Mouse (Mus musculus) midbrain, embryonic 13.5 days (tissue): Measurements from ENCODE around the gene Ifi27l2b. TPM values are rescaled to one million over a fixed set of nuclear protein-coding genes. Genes with fewer than 3 reads are reported as not detected.

Experiments
- ATAC-seq: fragments of 200-750 bp; cut with Nextera tagmentation; 2 replicates; pipeline ENCODE4 v1.8.0; 2017; ENCODE audit warnings: mild to moderate bottlenecking, moderate TSS enrichment, moderate library complexity
- H3K27ac ChIP-seq: fragments of 300-500 bp; sonication (generic); 2 replicates; pipeline ENCODE4 v1.5.1; 2015; ENCODE audit warnings: inconsistent platforms, mild to moderate bottlenecking, moderate library complexity
- H3K27me3 ChIP-seq: fragments of 300-500 bp; sonication (generic); 2 replicates; pipeline ENCODE4 v1.6.1; 2015; ENCODE audit warnings: mild to moderate bottlenecking, inconsistent platforms
- H3K36me3 ChIP-seq: fragments of 300-500 bp; sonication (generic); 2 replicates; pipeline ENCODE4 v1.6.1; 2015; ENCODE audit warnings: mild to moderate bottlenecking, inconsistent platforms
- H3K4me1 ChIP-seq: fragments of 300-500 bp; sonication (generic); replicated peaks from 2 replicates; pipeline ENCODE4 v1.6.1; 2015; ENCODE audit warnings: inconsistent platforms
- H3K4me2 ChIP-seq: fragments of 300-500 bp; sonication (generic); replicated peaks from 2 replicates; pipeline ENCODE4 v1.6.1; 2015; ENCODE audit warnings: moderate library complexity, mild to moderate bottlenecking, inconsistent platforms
- H3K4me3 ChIP-seq: fragments of 300-500 bp; sonication (generic); replicated peaks from 2 replicates; pipeline ENCODE4 v1.5.1; 2015; ENCODE audit warnings: mild to moderate bottlenecking, inconsistent platforms
- H3K9ac ChIP-seq: fragments of 300-500 bp; sonication (generic); replicated peaks from 2 replicates; pipeline ENCODE4 v1.6.1; 2015; ENCODE audit warnings: mild to moderate bottlenecking, inconsistent platforms
- H3K9me3 ChIP-seq: fragments of 300-500 bp; sonication (generic); 2 replicates; pipeline ENCODE4 v1.6.1; 2016; ENCODE audit warnings: mild to moderate bottlenecking, inconsistent platforms
- WGBS: fragments of 180-500 bp; shearing (Covaris S2); methylation state at CpG from one replicate; pipeline ENCODE4 v1.1.7; 2015; 5-methylcytosine and 5-hydroxymethylcytosine counted together
- polyA plus RNA-seq: library from polyadenylated mRNA; unstranded; fragments of >200 nt; fragmentation: Nextera tagmentation; extraction: Ambion mirVana; gene quantifications from 2 replicates; pipeline ENCODE4 v1.2.1, GENCODE M21; 2015

Gene Ifi27l2b
- polyA plus RNA-seq, 1 experiment from 2014 or later: not detected

DNA sequence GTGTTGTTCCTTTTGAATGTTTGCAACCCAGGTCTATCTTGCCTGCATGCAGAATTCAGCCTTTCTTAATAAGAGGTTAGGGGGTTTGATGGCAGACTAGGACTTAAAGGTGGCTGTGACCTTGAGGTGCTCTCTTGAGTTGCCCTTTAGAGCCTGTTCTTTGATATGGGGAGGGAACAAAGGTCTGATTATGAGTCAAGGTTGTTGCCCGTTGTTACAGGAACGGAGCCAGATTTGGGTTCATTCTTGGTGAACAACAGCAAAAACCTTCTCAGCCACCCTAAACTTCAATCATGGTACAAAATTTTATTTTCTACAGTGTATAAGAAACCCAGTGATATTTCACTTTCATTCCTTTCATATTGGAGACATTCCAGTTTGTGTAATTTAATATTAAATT is 23.6 kb downstream of the Ifi27l2b start:
- H3K9me3 ChIP-seq: no peaks in the 10 kb centered on the region
- 87% methylated on average over 2 of the region's 2 CpGs for WGBS
- H3K4me3 ChIP-seq: no peak overlapping the region
- H3K36me3 ChIP-seq: no peaks in the 10 kb centered on the region
- ATAC-seq: no peak
- H3K27ac ChIP-seq: no peak overlapping the region
- H3K4me2 ChIP-seq: no peak overlapping the region
- no peaks in the 10 kb centered on the region for H3K27me3 ChIP-seq
- H3K9ac ChIP-seq: no peak overlapping the region
- no peaks in the 10 kb centered on the region for H3K4me1 ChIP-seq

DNA sequence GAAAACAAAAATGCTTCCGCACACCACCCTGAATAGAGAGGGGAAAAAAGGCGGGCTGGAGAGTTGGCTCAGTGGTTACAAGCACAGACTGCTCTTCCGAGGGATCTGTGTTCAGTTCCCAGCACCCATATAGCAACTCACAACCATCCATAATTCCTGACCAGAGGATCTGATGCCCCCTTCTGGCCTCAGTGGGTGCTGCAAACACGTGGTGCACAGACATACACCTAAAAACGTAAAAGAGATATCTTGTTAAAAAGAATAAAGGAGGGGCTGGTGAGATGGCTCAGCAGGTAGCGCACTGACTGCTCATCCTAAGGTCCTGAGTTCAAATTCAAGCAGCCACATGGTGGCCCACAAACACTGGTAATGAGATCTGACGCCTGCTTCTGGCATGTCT is 30.3 kb downstream of the Ifi27l2b start:
- no peak overlapping the region for H3K27ac ChIP-seq
- no peaks in the 10 kb centered on the region for H3K9me3 ChIP-seq
- 91% methylated on average over 7 of the region's 7 CpGs for WGBS

DNA sequence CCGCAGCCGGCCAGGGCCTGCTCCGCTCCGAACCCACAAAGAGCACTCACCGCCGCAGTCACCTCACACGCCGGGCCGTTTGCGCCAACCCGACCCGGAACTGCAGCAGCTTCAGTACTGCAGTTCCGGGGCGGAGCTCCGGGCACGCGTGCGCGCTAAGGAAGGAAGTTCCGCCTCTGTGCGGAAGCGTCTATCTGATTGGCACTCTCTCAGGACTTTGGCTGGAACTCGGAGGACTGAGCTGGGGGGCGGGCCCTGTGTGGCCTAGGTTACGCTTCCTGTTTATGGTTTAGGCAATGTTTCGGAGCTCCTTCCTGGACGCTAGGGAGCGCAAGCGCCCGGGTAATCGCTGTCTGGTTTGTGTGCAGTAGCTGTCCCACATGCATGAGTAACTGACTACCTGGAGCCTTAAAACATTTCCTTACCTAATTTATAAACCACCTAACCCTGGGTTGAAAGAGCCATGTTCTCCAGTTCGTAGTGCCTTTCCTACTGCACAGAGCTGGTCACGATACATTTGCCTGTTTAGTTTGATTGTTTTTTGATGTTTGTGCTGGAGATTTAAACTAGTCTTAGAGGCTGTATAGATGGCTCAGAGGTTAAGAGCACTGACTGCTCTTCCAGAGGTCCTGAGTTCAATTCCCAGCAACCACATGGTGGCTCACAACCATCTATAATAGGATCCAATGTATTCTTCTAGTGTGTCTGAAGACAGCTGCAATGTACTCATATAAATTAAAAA is 31.1 kb downstream of the Ifi27l2b start, which contains the start of gene Ddx24:
Gene Ddx24 (minus strand): TSS at position 102 of the 742 bp plus-strand sequence.
- Histone ChIP-seq H3K4me2 (peak within 1 kb of the TSS; percentile 89), H3K27me3 (no peaks in the 10 kb centered on the region), H3K9me3 (no peaks in the 10 kb centered on the region), H3K27ac (peak within 1 kb of the TSS; percentile 56), H3K36me3 (peaks cover 16% of the 10 kb centered on the region), H3K4me1 (peaks cover 39% of the 10 kb centered on the region), H3K4me3 (peak within 1 kb of the TSS; percentile 95), H3K9ac (peak within 1 kb of the TSS; percentile 90)
- WGBS: 2% methylated on average over 33 of the region's 33 CpGs
- ATAC-seq: peak; percentile 100

More for the DNA sequence above, 30.3 kb downstream of the Ifi27l2b start:
- no peak overlapping the region for H3K4me3 ChIP-seq
- H3K9ac ChIP-seq: no peak overlapping the region
- no peak overlapping the region for H3K4me2 ChIP-seq
- no peaks in the 10 kb centered on the region for H3K27me3 ChIP-seq
- ATAC-seq: no peak
- H3K4me1 ChIP-seq: peaks cover 31% of the 10 kb centered on the region
- peaks cover 15% of the 10 kb centered on the region for H3K36me3 ChIP-seq

GRCm38 (mm10) chr12:103425016-103425728 is 31.9 kb downstream of the Ifi27l2b start:
- H3K27me3 ChIP-seq: no peaks in the 10 kb centered on the region
- peaks cover 16% of the 10 kb centered on the region for H3K36me3 ChIP-seq
- WGBS: 10% methylated on average over 33 of the region's 33 CpGs
- H3K4me1 ChIP-seq: peaks cover 42% of the 10 kb centered on the region
- no peaks in the 10 kb centered on the region for H3K9me3 ChIP-seq
- peak overlapping the region; percentile 90 for H3K9ac ChIP-seq
- no peak overlapping the region; the same call in 1 of the 2 replicates for H3K27ac ChIP-seq
- peak overlapping the region; percentile 95 for H3K4me3 ChIP-seq
- no peak for ATAC-seq
- peak overlapping the region; percentile 89 for H3K4me2 ChIP-seq

DNA sequence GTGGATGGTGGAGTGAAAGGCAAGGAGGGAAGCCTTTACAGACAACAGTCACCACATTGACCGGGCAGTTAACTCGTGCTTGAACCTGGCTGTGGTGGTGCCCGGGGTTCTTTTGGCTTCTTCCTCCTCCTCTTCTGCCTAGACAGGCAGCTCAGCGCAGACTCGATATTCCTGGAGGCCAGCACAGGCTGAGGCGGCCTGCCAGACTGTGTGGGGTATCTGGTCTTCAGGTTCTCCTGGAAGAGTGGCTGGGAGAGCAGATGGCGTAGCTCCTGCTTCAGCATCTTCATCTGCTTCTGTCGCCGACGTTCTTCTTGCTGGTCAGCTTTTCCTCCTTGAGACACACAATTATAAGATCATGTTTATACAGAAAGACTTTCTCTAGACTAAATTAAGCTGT is 48.9 kb downstream of the Ifi27l2b start:
- no peak overlapping the region for H3K9ac ChIP-seq
- no peak overlapping the region for H3K27ac ChIP-seq
- H3K9me3 ChIP-seq: no peaks in the 10 kb centered on the region
- no peaks in the 10 kb centered on the region for H3K4me1 ChIP-seq
- peaks cover 87% of the 10 kb centered on the region for H3K36me3 ChIP-seq
- ATAC-seq: no peak
- H3K4me2 ChIP-seq: no peak overlapping the region
- WGBS: 96% methylated on average over 10 of the region's 10 CpGs
- H3K27me3 ChIP-seq: no peaks in the 10 kb centered on the region
- no peak overlapping the region for H3K4me3 ChIP-seq

GRCm38 (mm10) chr12:103407720-103408119 is 49.3 kb downstream of the Ifi27l2b start, which contains the start of gene 9330161L09Rik:
9330161L09Rik (minus strand) TSS chr12:103407820.
- Histone ChIP-seq H3K4me2 (no peak within 1 kb of the TSS), H3K9me3 (no peaks in the 10 kb centered on the region), H3K36me3 (peaks cover 83% of the 10 kb centered on the region), H3K27me3 (no peaks in the 10 kb centered on the region), H3K4me3 (no peak within 1 kb of the TSS), H3K27ac (no peak within 1 kb of the TSS), H3K9ac (no peak within 1 kb of the TSS), H3K4me1 (no peaks in the 10 kb centered on the region)
- ATAC-seq: no peak
- 98% methylated on average over 4 of the region's 4 CpGs for WGBS

- no peaks in the 10 kb centered on the region for H3K9me3 ChIP-seq
- no peaks in the 10 kb centered on the region for H3K27me3 ChIP-seq
- WGBS: 90% methylated on average over 18 of the region's 18 CpGs
- H3K4me1 ChIP-seq: no peaks in the 10 kb centered on the region
- no peak for ATAC-seq
- no peak overlapping the region for H3K27ac ChIP-seq
- no peak overlapping the region for H3K4me2 ChIP-seq
- H3K36me3 ChIP-seq: peaks cover 52% of the 10 kb centered on the region
- no peak overlapping the region for H3K9ac ChIP-seq
- H3K4me3 ChIP-seq: no peak overlapping the region
These were observed 52.9 kb downstream of the Ifi27l2b start for GRCm38 (mm10) chr12:103404131-103404530.

Other genes with a start within 250 kb of the Ifi27l2b start
- 1.6 and 2.1 TPM in 2 replicates for gene Prima1, start 215.1 kb downstream of the Ifi27l2b start, polyA plus RNA-seq
- 19.4 and 21.1 TPM in 2 replicates for gene Fam181a, start 146.2 kb downstream of the Ifi27l2b start, polyA plus RNA-seq
- gene Asb2, start 101.2 kb downstream of the Ifi27l2b start, polyA plus RNA-seq: 0.57 and 0.82 TPM in 2 replicates
- gene Otub2, start 68.5 kb downstream of the Ifi27l2b start, polyA plus RNA-seq: 18.3 and 19.6 TPM in 2 replicates
- 0.68 and 1.2 TPM in 2 replicates for gene 9330161L09Rik, start 49.4 kb downstream of the Ifi27l2b start, polyA plus RNA-seq
- 138 and 163 TPM in 2 replicates for gene Ddx24, start 31.4 kb downstream of the Ifi27l2b start, polyA plus RNA-seq
- gene Ifi27, start 23.0 kb downstream of the Ifi27l2b start, polyA plus RNA-seq: 5.2 and 6.2 TPM in 2 replicates
- gene Ifi27l2a, start 13.5 kb downstream of the Ifi27l2b start, polyA plus RNA-seq: 3.0 and 6.2 TPM in 2 replicates
- 2.0 and 2.2 TPM in 2 replicates for gene Ppp4r4, start 75.1 kb upstream of the Ifi27l2b start, polyA plus RNA-seq
- 0.05 TPM in 1 of 2 replicates, not detected in the other for gene Serpina10, start 174.2 kb upstream of the Ifi27l2b start, polyA plus RNA-seq
- 0.26 TPM in 1 of 2 replicates, not detected in the other for gene Serpina6, start 200.0 kb upstream of the Ifi27l2b start, polyA plus RNA-seq
- not detected in 2 replicates for gene Serpina16, start 218.9 kb upstream of the Ifi27l2b start, polyA plus RNA-seq
- 0.13 TPM in 1 of 2 replicates, not detected in the other for gene Serpina1f, start 238.3 kb upstream of the Ifi27l2b start, polyA plus RNA-seq